Mouse (Mus musculus): ENCODE measurements around the gene Rnf224. TPM values are rescaled to one million over a fixed set of nuclear protein-coding genes. Genes with fewer than 3 reads are reported as not detected.
"Not testable (repeated sequence)": the region's sequence is repeated elsewhere in the genome, so short reads cannot be mapped to it uniquely, and the experiment has no call there.

Rnf224 gene
- not detected for total RNA-seq (2021)
- long read RNA-seq, experiment 1, result 0 reads
- long read RNA-seq, experiment 2, result 0 reads

DNA sequence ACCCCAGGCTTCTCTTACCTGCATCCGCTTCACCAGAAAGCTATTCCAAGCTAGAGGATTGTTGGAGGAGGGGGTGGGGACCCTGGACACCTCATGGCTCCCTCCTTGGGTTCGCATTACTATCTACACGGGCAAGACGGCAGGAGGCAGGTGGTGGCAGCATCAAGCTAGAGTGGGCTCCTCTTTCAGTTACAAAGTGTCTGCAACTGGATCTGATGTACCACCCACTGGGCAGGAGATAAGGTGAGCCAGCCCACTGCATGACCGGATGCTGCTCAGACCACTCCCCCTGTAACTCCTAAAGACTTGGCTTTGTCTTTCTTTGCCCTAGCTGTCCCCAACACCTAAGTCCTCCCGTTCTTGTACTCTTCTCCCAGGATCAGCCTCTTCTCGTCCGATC lies at the start of gene Rnf224:
Gene Rnf224, minus strand, starts transcription at position 174 of the 400 bp plus-strand sequence.
- DNase-seq, result no peak

DNA sequence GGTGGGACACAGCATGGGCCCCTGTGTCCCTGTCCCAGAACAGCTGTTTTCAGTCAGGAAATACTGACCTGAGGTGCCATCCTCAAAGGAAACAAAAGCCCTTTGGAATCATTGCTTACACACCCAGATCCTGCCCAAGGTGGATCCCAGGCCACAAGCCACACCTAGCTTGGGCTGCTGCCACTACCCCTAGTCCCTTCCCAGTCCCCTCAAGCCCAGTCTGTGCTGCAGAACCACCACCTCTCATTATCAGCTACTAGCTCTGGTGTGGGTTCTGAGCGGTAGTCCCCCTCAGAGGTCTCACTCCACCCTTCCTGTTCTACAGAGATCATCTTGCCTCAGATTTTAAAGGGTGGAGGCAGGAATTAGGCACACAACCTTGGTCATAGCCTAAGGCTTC lies 49.7 kb upstream of the Rnf224 start:
- DNase-seq, result no peak

DNA sequence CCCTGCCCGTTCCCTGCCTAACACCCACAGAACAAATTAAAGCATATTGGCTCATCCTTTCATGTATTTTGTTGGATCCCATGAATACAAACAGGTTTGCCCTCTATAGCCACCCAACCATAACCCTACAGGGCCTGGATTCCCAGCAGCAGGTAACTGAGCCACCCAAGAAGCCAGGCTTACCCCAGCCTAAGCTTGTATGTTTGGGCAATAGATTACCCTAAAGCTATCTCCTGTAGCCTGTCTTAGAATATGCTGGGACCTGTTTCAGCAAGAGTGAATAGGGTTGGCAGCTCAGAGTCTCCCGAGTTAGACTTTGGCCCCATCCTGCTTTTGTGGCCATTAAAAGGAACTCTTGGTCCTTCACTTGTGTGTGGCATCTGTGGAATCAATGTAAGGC lies 49.0 kb upstream of the Rnf224 start:
- no peak for DNase-seq

DNA sequence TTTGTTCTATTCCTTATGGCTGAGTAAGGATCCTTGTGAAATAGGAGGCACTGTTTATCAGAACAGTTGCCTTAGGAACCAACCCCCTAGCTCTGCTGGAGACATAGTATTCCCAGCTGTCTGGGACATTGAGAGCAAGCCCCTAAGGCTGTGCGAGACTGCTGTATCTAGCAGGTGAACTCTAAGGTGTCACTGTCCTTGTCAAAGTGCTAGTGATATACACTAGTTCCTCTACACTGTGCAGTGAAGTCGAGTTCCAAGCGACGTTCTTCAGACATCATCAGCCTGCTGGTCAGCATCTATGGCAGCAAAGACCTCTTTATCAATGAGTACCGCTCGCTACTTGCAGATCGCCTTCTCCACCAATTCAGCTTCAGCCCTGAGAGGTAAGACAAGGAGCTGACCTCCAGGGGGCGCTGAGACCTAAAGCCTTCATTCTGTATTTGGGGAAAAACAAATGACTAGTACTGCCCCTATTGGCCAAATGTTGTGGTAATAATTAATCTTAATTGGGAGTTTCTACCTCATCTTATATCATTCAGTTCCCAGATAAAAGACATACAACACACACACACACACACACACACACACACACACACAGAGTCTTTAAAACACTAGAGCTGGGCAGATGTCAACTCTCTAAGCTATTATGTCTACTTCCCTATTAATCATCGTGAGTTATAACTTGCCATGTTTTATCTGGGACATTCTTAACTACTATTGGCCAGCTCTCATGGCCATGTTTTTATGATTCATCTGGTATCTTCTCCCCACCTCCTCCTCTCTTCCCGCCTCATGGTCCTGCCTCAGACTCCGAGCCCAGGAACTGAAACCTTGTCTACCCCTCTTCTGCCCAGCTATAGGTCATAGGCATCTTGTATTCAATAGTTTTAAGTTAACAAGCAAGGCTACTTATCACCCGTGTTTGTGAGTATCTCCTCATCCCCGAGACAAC lies 42.6 kb upstream of the Rnf224 start:
- peak; percentile 84 to 88 for DNase-seq

GRCm38 (mm10) chr2:25273010-25273409 lies 36.4 kb upstream of the Rnf224 start:
- DNase-seq, result no peak

- no peak for DNase-seq
Observed at GRCm38 (mm10) chr2:25272515-25272914, 35.9 kb upstream of the Rnf224 start.

GRCm38 (mm10) chr2:25271827-25272511 lies 35.4 kb upstream of the Rnf224 start, which contains the start of the genes Ssna1 and Anapc2:
Gene Ssna1, minus strand, starts transcription at chr2:25272438.
Gene Anapc2, plus strand, starts transcription at chr2:25272478.
- peak; percentile 97 to 99 for DNase-seq

DNA sequence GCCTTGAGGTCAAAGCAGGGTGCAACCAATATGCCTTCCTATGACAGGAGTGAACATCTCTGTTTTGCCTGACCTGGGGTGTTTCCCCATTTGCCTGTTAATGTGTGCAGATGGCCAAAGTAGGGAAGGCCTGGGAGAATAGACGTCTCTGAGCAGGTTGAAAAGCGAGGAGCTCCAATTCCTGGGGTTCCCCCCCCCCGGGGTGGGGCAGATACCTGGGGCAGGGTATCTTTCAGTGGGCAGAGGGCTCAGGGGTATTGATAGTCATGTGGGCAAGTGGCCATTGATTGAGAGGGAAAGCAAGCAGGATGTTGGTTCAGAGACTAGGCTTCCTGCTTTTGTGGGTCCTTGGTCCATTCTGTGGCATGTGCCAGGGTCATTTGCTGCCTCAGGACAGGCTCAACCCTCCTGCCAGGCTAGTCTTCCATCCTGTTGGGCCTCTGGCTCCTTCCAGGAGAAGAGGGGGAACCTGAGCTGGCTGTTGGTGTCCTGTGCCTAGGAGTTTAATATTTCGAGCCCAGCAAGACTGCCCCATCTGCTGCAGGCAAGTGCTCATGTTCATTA lies 31.2 kb upstream of the Rnf224 start:
- DNase-seq, result no peak

DNA sequence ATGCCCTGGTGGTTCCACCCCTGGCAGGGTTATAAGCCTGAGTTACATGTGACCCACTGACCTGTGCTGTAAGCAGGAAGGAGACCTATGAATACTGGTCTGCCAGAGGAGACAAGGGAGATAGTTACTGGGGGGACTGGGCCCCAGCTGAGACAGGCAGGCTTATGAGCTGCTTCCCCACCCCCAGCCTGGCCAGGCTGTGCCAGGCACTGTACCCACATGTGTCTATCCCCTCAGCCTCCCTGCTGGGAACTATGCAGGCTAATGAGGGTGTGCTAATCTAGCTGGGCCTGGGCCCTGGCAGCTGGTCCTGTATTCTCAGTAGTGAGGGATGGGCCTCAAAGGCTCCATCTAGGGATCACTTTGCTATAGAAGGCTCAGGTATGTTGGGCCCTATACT lies 30.7 kb upstream of the Rnf224 start:
- DNase-seq, result no peak

GRCm38 (mm10) chr2:25266720-25267119 lies 30.1 kb upstream of the Rnf224 start:
- DNase-seq, result no peak

GRCm38 (mm10) chr2:25265897-25266656 lies 29.5 kb upstream of the Rnf224 start:
- DNase-seq, result no peak

- no peak for DNase-seq
Observed at GRCm38 (mm10) chr2:25264851-25265250, 28.3 kb upstream of the Rnf224 start.

DNA sequence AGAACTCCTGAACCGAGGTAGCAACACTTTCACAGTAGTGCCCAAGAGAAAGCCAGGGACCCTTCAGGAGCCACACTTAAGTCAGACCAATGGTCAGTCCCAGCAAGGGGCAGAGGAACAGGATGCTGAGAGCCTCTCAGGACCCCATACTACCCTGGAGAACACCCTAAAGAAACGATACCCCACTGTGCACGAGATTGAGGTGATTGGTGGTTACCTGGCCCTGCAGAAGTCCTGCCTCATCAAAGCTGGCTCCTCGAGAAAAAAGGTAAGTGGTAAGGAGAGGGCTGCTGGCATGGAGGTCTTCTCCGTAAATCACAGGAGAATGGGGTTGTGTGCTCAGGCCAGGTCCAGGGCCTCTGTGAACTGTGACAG lies 27.7 kb upstream of the Rnf224 start:
- no peak for DNase-seq

- DNase-seq, result no peak
Observed at GRCm38 (mm10) chr2:25263623-25264285, 27.2 kb upstream of the Rnf224 start.

- peak; percentile 51 for DNase-seq
Observed at GRCm38 (mm10) chr2:25262795-25263622, 26.4 kb upstream of the Rnf224 start.

DNA sequence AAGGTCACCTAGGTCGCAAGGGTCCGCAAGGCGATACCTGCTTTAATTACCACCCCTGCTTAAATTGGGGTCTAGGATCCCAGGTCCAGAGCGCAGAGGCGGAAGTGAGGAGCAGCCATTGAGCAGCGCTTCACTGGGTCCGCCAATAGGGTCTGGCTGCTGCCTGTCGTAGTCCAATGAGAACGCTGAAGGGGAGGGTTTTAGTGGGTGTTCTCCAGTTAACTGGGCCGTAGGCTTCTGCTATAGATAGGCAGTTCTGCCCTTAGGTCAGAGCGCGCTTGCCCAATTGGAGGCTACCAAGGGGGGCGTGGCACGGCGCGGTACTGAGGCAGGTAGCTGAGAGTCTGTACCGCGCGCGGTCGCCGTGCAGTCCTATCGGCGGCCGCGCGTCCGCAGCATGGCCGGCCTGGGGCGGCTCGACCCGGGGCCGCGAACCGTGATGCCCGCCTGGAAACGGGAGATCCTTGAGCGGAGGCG lies 25.7 kb upstream of the Rnf224 start, which contains the start of gene Tprn:
Gene Tprn, plus strand, starts transcription at position 328 of the 477 bp plus-strand sequence.
- peak; percentile 98 for DNase-seq

DNA sequence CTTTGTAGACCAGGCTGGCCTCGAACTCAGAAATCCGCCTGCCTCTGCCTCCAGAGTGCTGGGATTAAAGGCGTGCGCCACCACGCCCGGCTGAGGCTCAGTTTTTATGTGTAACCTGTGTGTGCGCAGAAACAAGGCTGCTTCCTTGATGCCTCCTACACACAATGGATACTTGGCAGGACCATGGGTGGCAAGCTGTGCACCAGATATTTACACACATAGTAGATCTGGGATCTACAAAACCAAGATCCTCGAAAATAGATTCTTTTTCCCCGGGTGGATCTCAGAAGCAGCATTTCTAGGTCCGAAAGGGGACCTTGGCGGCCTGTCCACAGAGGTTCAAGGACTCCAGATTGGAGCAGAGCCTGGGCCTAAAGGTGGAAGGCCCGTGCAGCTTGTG lies 25.3 kb upstream of the Rnf224 start:
- DNase-seq, result no peak

DNA sequence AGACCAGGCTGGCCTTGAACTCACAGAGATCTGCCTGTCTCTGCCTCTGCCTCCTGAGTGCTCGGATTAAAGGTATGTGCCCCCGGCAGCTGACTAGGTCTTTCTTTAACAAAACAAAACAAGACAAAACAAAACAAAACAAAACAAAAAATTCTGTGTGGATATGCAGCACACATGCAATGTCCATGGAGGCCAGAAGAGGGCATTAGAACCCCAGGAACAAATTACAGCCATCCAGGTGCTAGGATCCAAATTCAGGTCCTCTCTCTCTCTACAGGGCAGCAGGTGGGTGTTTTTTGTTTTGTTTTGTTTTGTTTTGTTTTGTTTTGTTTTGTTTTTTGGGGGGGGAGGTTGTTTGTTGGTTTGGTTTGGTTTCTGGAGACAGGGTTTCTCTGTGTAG lies 22.3 kb upstream of the Rnf224 start:
- DNase-seq, result no peak

- not testable (repeated sequence) for DNase-seq
Observed at GRCm38 (mm10) chr2:25257250-25257649, 20.7 kb upstream of the Rnf224 start.

GRCm38 (mm10) chr2:25256443-25257109 lies 20.0 kb upstream of the Rnf224 start:
- peak; percentile 36 to 56 for DNase-seq
